Comparison of ENCODE assay signal across 11 mouse cellular contexts in the genomic region with DNA sequence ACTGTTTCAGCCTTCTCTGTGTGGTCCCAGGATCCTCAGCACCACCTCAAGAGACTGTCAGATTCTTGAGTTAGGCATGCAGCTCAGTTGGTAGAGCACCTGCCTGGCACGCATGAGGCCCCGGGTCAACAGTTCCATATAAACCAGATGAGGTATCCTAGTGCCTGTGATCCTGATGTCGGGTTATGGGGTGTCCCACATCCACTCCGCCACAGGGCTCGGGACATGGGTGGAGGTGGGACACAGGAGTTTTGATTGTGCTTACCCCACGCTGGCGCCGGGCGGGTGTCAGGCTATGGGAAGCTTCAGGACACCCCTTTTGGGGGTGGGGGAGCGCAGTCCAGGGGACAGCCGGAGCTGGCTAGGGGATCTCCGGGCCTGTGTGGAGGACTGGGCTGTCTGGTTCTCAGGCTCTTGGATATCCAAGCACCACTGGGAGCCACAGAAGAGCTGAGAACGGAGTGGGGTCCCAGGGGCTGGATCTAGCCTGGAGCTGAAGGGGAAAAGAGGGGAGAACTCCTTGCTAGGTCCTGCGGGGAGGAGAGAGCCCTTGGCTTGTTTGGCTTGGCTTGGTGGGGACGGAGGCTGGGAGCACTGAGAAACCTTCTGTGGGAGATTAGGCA. TPM values are rescaled to one million over a fixed set of nuclear protein-coding genes. Genes with fewer than 3 reads are reported as not detected.
A peak's percentile ranks its signal among the peaks of the same experiment; 100 is the strongest.
DNase-seq lines count a peak whose midpoint lies in the region; ATAC-seq lines count a peak whose summit lies in the region.
"Had no signal": no experiment of that assay in that cellular context is flagged by ENCODE, and none has a peak within 500 bp of the region (broad histone marks: within the 10 kb centered on the region; RNA-seq: fewer than 3 reads in every experiment).

No protein-coding gene starts in this region.

- H3K27me3 ChIP-seq in forebrain, embryonic 11.5 days (ENCODE audit: control insufficient read depth, insufficient read depth, low read length): no peaks in the 10 kb centered on the region
- no peaks in the 10 kb centered on the region for H3K27me3 ChIP-seq in forebrain, embryonic 14.5 days (replicated peaks; ENCODE audit: control insufficient read depth, insufficient read depth, low read length)
- H3K27me3 ChIP-seq in lung, embryonic 15.5 days: no peaks in the 10 kb centered on the region
- no peaks in the 10 kb centered on the region for H3K27me3 ChIP-seq in hindbrain, embryonic 10.5 days (ENCODE audit: insufficient read depth, poor library complexity, severe bottlenecking)
- no peaks in the 10 kb centered on the region for H3K27me3 ChIP-seq in midbrain, embryonic 14.5 days (ENCODE audit: control insufficient read depth, insufficient read depth, low read length)

- no peak for DNase-seq in forebrain, embryonic 11.5 days (ENCODE audit: low spot score)
- no peak for DNase-seq in forebrain, embryonic 14.5 days (ENCODE audit: low spot score)
- DNase-seq in lung, postnatal 14 days: no peak
- no peak for DNase-seq in hindbrain, embryonic 10.5 days (ENCODE audit: low spot score)
- no peak for DNase-seq in midbrain, embryonic 14.5 days
- DNase-seq in layer of hippocampus, postnatal 36 days: no peak
- no peak for DNase-seq in adrenal gland, postnatal 25 days
- DNase-seq: adrenal gland, postnatal 14 days; cerebellum, adult 9-10 months had no signal

- peaks cover 39% of the 10 kb centered on the region for H3K4me1 ChIP-seq in forebrain, embryonic 11.5 days (replicated peaks; ENCODE audit: control insufficient read depth, insufficient read depth, low read length)
- H3K4me1 ChIP-seq in forebrain, embryonic 14.5 days (ENCODE audit: control insufficient read depth, insufficient read depth, low read length): peaks cover 46% of the 10 kb centered on the region
- H3K4me1 ChIP-seq in lung, embryonic 15.5 days: peaks cover 66% of the 10 kb centered on the region
- H3K4me1 ChIP-seq in hindbrain, embryonic 10.5 days (replicated peaks): peaks cover 74% of the 10 kb centered on the region
- peaks cover 47% of the 10 kb centered on the region for H3K4me1 ChIP-seq in midbrain, embryonic 14.5 days (ENCODE audit: control insufficient read depth, insufficient read depth, low read length)

- H3K27ac ChIP-seq in forebrain, embryonic 11.5 days (ENCODE audit: low read depth, low read length): peak overlapping the region; percentile 31; the same call in 1 of the 2 replicates
- no peak overlapping the region for H3K27ac ChIP-seq in forebrain, embryonic 14.5 days (ENCODE audit: low read depth, low read length)
- H3K27ac ChIP-seq in lung, embryonic 15.5 days: peak overlapping the region; percentile 87
- peak overlapping the region; percentile 89 for H3K27ac ChIP-seq in hindbrain, embryonic 10.5 days
- H3K27ac ChIP-seq in midbrain, embryonic 14.5 days (replicated peaks; ENCODE audit: low read depth, low read length): peak overlapping the region; percentile 34; the same call in 1 of the 2 replicates

- H3K4me2 ChIP-seq in forebrain, embryonic 11.5 days (ENCODE audit: low read depth, low read length, severe bottlenecking): no peak overlapping the region
- no peak overlapping the region for H3K4me2 ChIP-seq in forebrain, embryonic 14.5 days (ENCODE audit: low read length)
- no peak overlapping the region for H3K4me2 ChIP-seq in lung, embryonic 15.5 days
- no peak overlapping the region for H3K4me2 ChIP-seq in midbrain, embryonic 14.5 days (ENCODE audit: low read length)

- H3K4me3 ChIP-seq in forebrain, embryonic 11.5 days (ENCODE audit: low read depth, low read length): no peak overlapping the region
- no peak overlapping the region for H3K4me3 ChIP-seq in forebrain, embryonic 14.5 days (ENCODE audit: low read depth, low read length)
- no peak overlapping the region for H3K4me3 ChIP-seq in lung, embryonic 15.5 days
- no peak overlapping the region for H3K4me3 ChIP-seq in hindbrain, embryonic 10.5 days
- H3K4me3 ChIP-seq in midbrain, embryonic 14.5 days (replicated peaks; ENCODE audit: low read depth, low read length): no peak overlapping the region

- ATAC-seq in forebrain, embryonic 11.5 days (replicated peaks; ENCODE audit: low FRiP score): no peak
- ATAC-seq in forebrain, embryonic 14.5 days: no peak
- ATAC-seq in lung, embryonic 15.5 days (ENCODE audit: borderline replicate concordance, extremely low read depth, low FRiP score, low TSS enrichment): no peak
- no peak for ATAC-seq in midbrain, embryonic 14.5 days (ENCODE audit: low FRiP score, low TSS enrichment)
- ATAC-seq: inflammation-experienced regulatory T-cells, adult 6 months had no signal

- H3K9me3 ChIP-seq in forebrain, embryonic 11.5 days (ENCODE audit: control insufficient read depth, low read length): no peaks in the 10 kb centered on the region
- no peaks in the 10 kb centered on the region for H3K9me3 ChIP-seq in forebrain, embryonic 14.5 days (replicated peaks; ENCODE audit: control insufficient read depth, low read length)
- no peaks in the 10 kb centered on the region for H3K9me3 ChIP-seq in lung, embryonic 15.5 days
- H3K9me3 ChIP-seq in hindbrain, embryonic 10.5 days: no peaks in the 10 kb centered on the region
- H3K9me3 ChIP-seq in midbrain, embryonic 14.5 days (ENCODE audit: control insufficient read depth, low read length): no peaks in the 10 kb centered on the region

- WGBS in forebrain, embryonic 11.5 days: 93% methylated on average over 15 of the region's 15 CpGs
- WGBS in forebrain, embryonic 14.5 days: 94% methylated on average over 15 of the region's 15 CpGs
- WGBS in lung, embryonic 15.5 days: 89% methylated on average over 15 of the region's 15 CpGs
- WGBS in hindbrain, embryonic 10.5 days: 92% methylated on average over 15 of the region's 15 CpGs
- 92% methylated on average over 15 of the region's 15 CpGs for WGBS in midbrain, embryonic 14.5 days

- no peak overlapping the region for H3K9ac ChIP-seq in forebrain, embryonic 11.5 days (ENCODE audit: low read length)
- H3K9ac ChIP-seq in forebrain, embryonic 14.5 days (ENCODE audit: low read length): no peak overlapping the region
- no peak overlapping the region for H3K9ac ChIP-seq in lung, embryonic 15.5 days
- H3K9ac ChIP-seq in midbrain, embryonic 14.5 days (replicated peaks; ENCODE audit: low read length): no peak overlapping the region

- H3K36me3 ChIP-seq in forebrain, embryonic 11.5 days (ENCODE audit: control insufficient read depth, insufficient read depth, low read length): no peaks in the 10 kb centered on the region
- no peaks in the 10 kb centered on the region for H3K36me3 ChIP-seq in forebrain, embryonic 14.5 days (ENCODE audit: control insufficient read depth, insufficient read depth, low read length)
- no peaks in the 10 kb centered on the region for H3K36me3 ChIP-seq in lung, embryonic 15.5 days
- peaks cover 8% of the 10 kb centered on the region for H3K36me3 ChIP-seq in hindbrain, embryonic 10.5 days
- H3K36me3 ChIP-seq in midbrain, embryonic 14.5 days (ENCODE audit: control insufficient read depth, insufficient read depth, low read length): no peaks in the 10 kb centered on the region

RNA-seq across cellular contexts. Expression of a gene that starts 39.1 kb away (rescaled TPM):
- 33.5 and 36.4 TPM in 2 replicates for polyA plus RNA-seq in forebrain, embryonic 11.5 days (2014; fragmentation: Nextera tagmentation; extraction: Ambion mirVana)
- 40.3 and 58.5 TPM in 2 replicates for polyA plus RNA-seq in forebrain, embryonic 14.5 days (2014; fragmentation: Nextera tagmentation; extraction: Ambion mirVana)
- polyA plus RNA-seq in lung, embryonic 15.5 days (2015; fragmentation: Nextera tagmentation; extraction: Ambion mirVana): 24.1 and 25.3 TPM in 2 replicates
- polyA plus RNA-seq in hindbrain, embryonic 10.5 days (2016; fragmentation: Nextera tagmentation; extraction: Ambion mirVana): 24.1 and 33.1 TPM in 2 replicates
- 47.0 and 53.6 TPM in 2 replicates for polyA plus RNA-seq in midbrain, embryonic 14.5 days (2014; fragmentation: Nextera tagmentation; extraction: Ambion mirVana)
- total RNA-seq in layer of hippocampus, postnatal 36 days (2021): 100 to 1,000 TPM; 235 to 247 TPM
- 70.3 and 73.5 TPM in 2 replicates for total RNA-seq in adrenal gland, postnatal 25 days (2021)

RNA-seq across cellular contexts. Expression of a gene that starts 59.4 kb away (rescaled TPM):
- 144 and 163 TPM in 2 replicates for polyA plus RNA-seq in forebrain, embryonic 11.5 days (2014; fragmentation: Nextera tagmentation; extraction: Ambion mirVana)
- 105 and 131 TPM in 2 replicates for polyA plus RNA-seq in forebrain, embryonic 14.5 days (2014; fragmentation: Nextera tagmentation; extraction: Ambion mirVana)
- 149 and 164 TPM in 2 replicates for polyA plus RNA-seq in lung, embryonic 15.5 days (2015; fragmentation: Nextera tagmentation; extraction: Ambion mirVana)
- 123 and 131 TPM in 2 replicates for polyA plus RNA-seq in hindbrain, embryonic 10.5 days (2016; fragmentation: Nextera tagmentation; extraction: Ambion mirVana)
- 75.7 and 79.0 TPM in 2 replicates for polyA plus RNA-seq in midbrain, embryonic 14.5 days (2014; fragmentation: Nextera tagmentation; extraction: Ambion mirVana)
- 10 to 100 TPM in 1 of 2 experiments, 1 to 10 TPM in 1; 7.2 to 10.6 TPM for total RNA-seq in layer of hippocampus, postnatal 36 days (2021)
- total RNA-seq in adrenal gland, postnatal 25 days (2021): 1.9 and 3.2 TPM in 2 replicates
